Mouse (Mus musculus) MEL (cell line): Measurements from ENCODE around the gene Ankfy1. TPM values are rescaled to one million over a fixed set of nuclear protein-coding genes. Genes with fewer than 3 reads are reported as not detected.

Experiments used
- DNase-seq: peaks from one replicate; pipeline ENCODE4 v3.0.0; 2011; ENCODE audit warnings: low read depth, low spot score
- H3K27ac ChIP-seq: 2 replicates; pipeline ENCODE4 v1.5.1; 2012; ENCODE audit warnings: low read depth, mild to moderate bottlenecking, control low read depth, low read length, moderate library complexity; ENCODE audit not compliant: control insufficient read depth
- H3K27me3 ChIP-seq, 2 experiments: fragments of 150-350 bp in 1 of 2; sonication (generic) in 1 of 2; 2 replicates each; pipeline ENCODE4 v1.6.1; 2012; ENCODE audit warnings: low read length in 2 of 2, mild to moderate bottlenecking in 2 of 2, improper control_type of control experiment in 1 of 2, moderate library complexity in 1 of 2; ENCODE audit not compliant: insufficient read depth in 2 of 2, control insufficient read depth in 1 of 2
- H3K36me3 ChIP-seq, 2 experiments: 2 replicates each; pipeline ENCODE4 v1.6.1; 2012 to 2014; ENCODE audit warnings: low read length in 2 of 2, improper control_type of control experiment in 1 of 2, inconsistent platforms in 1 of 2, mild to moderate bottlenecking in 1 of 2; ENCODE audit not compliant: insufficient read depth in 2 of 2, control insufficient read depth in 1 of 2
- H3K4me1 ChIP-seq, 2 experiments: fragments of 150-350 bp in 1 of 2; sonication (generic) in 1 of 2; 2 replicates each; pipeline ENCODE4 v1.6.1; 2012; ENCODE audit warnings: low read length in 2 of 2, improper control_type of control experiment in 1 of 2, mild to moderate bottlenecking in 1 of 2; ENCODE audit not compliant: insufficient read depth in 2 of 2, control insufficient read depth in 1 of 2
- H3K4me3 ChIP-seq, 2 experiments: fragments of 150-350 bp in 1 of 2; sonication (generic) in 1 of 2; 2 replicates each; pipeline ENCODE4 v1.5.1; 2012; ENCODE audit warnings: low read depth in 2 of 2, low read length in 2 of 2, mild to moderate bottlenecking in 2 of 2, moderate library complexity in 2 of 2, control low read depth in 1 of 2, improper control_type of control experiment in 1 of 2; ENCODE audit not compliant: control insufficient read depth in 1 of 2, insufficient read depth in 1 of 2
- H3K79me2 ChIP-seq: 2 replicates; pipeline ENCODE4 v1.6.1; 2012; ENCODE audit warnings: mild to moderate bottlenecking, low read length, moderate library complexity; ENCODE audit not compliant: control insufficient read depth, poor library complexity, insufficient read depth
- H3K9ac ChIP-seq: 2 replicates; pipeline ENCODE4 v1.6.1; 2012; ENCODE audit warnings: low read depth, mild to moderate bottlenecking, control low read depth, low read length, moderate library complexity; ENCODE audit not compliant: control insufficient read depth, poor library complexity, severe bottlenecking
- H3K9me3 ChIP-seq: fragments of 150-350 bp; sonication (generic); replicated peaks from 2 replicates; pipeline ENCODE4 v1.6.1; 2012; ENCODE audit warnings: mild to moderate bottlenecking, low read length, improper control_type of control experiment, moderate library complexity; ENCODE audit not compliant: insufficient read depth
- BHLHE40 ChIP-seq: IDR thresholded peaks from 2 replicates; pipeline ENCODE4 v1.6.1; 2012; ENCODE audit warnings: low read depth, mild to moderate bottlenecking, inconsistent platforms, low read length, improper control_type of control experiment, borderline replicate concordance
- CHD1 ChIP-seq: IDR thresholded peaks from 2 replicates; pipeline ENCODE4 v1.6.1; 2012; ENCODE audit warnings: low read depth, mild to moderate bottlenecking, inconsistent platforms, low read length, improper control_type of control experiment
- CTCF ChIP-seq, 3 experiments: IDR thresholded peaks in 2 of 3; conservative IDR thresholded peaks in 1 of 3; 2 replicates each; pipeline ENCODE4 v1.5.1; 2011 to 2012; ENCODE audit warnings: low read length in 3 of 3, low read depth in 2 of 3, mild to moderate bottlenecking in 2 of 3, improper control_type of control experiment in 1 of 3, inconsistent platforms in 1 of 3, mixed read lengths in 1 of 3, moderate library complexity in 1 of 3; ENCODE audit not compliant: control insufficient read depth in 1 of 3, insufficient read depth in 1 of 3, poor library complexity in 1 of 3, severe bottlenecking in 1 of 3
- E2F4 ChIP-seq: IDR thresholded peaks from 2 replicates; pipeline ENCODE4 v1.6.1; 2011; ENCODE audit warnings: low read depth, low read length, improper control_type of control experiment, borderline replicate concordance
- GABPA ChIP-seq: IDR thresholded peaks from 2 replicates; pipeline ENCODE4 v1.6.1; 2012; ENCODE audit warnings: low read depth, mild to moderate bottlenecking, inconsistent platforms, low read length, improper control_type of control experiment, moderate library complexity
- GATA1 ChIP-seq: IDR thresholded peaks from 2 replicates; pipeline ENCODE4 v1.6.1; 2011; ENCODE audit warnings: low read depth, low read length, improper control_type of control experiment
- HCFC1 ChIP-seq: IDR thresholded peaks from 2 replicates; pipeline ENCODE4 v1.6.1; 2012; ENCODE audit warnings: low read depth, mild to moderate bottlenecking, inconsistent platforms, low read length, improper control_type of control experiment, moderate library complexity
- KAT2A ChIP-seq: conservative IDR thresholded peaks from 2 replicates; pipeline ENCODE4 v1.6.1; 2012; ENCODE audit warnings: low read depth, low read length, improper control_type of control experiment, inconsistent platforms
- MAFK ChIP-seq: IDR thresholded peaks from 2 replicates; pipeline ENCODE4 v1.6.1; 2011; ENCODE audit warnings: low read depth, mild to moderate bottlenecking, low read length, improper control_type of control experiment, borderline replicate concordance
- MAX ChIP-seq: IDR thresholded peaks from 2 replicates; pipeline ENCODE4 v1.6.1; 2011; ENCODE audit warnings: low read length, improper control_type of control experiment
- MEF2A ChIP-seq: IDR thresholded peaks from 2 replicates; pipeline ENCODE4 v1.6.1; 2014; ENCODE audit warnings: low read depth, mild to moderate bottlenecking, inconsistent platforms, low read length, improper control_type of control experiment; ENCODE audit not compliant: poor library complexity, insufficient replicate concordance, severe bottlenecking; ENCODE audit errors: extremely low read depth
- MXI1 ChIP-seq: IDR thresholded peaks from 2 replicates; pipeline ENCODE4 v1.6.1; 2011; ENCODE audit warnings: mild to moderate bottlenecking, low read depth, low read length, improper control_type of control experiment
- MYC ChIP-seq: IDR thresholded peaks from 2 replicates; pipeline ENCODE4 v1.6.1; 2011; ENCODE audit warnings: low read depth, mild to moderate bottlenecking, low read length, improper control_type of control experiment, moderate library complexity
- NRF1 ChIP-seq: IDR thresholded peaks from 2 replicates; pipeline ENCODE4 v1.6.1; 2014; ENCODE audit warnings: low read depth, mild to moderate bottlenecking, inconsistent platforms, low read length, improper control_type of control experiment, moderate library complexity; ENCODE audit not compliant: poor library complexity, insufficient read depth, severe bottlenecking
- POLR2A ChIP-seq, 2 experiments: IDR thresholded peaks; 2 replicates each; pipeline ENCODE4 v1.6.1; 2011 to 2012; ENCODE audit warnings: low read length in 2 of 2, mild to moderate bottlenecking in 2 of 2, control low read depth in 1 of 2, improper control_type of control experiment in 1 of 2, low read depth in 1 of 2, moderate library complexity in 1 of 2; ENCODE audit not compliant: control insufficient read depth in 1 of 2, insufficient read depth in 1 of 2, poor library complexity in 1 of 2
- RAD21 ChIP-seq: IDR thresholded peaks from 2 replicates; pipeline ENCODE4 v1.6.1; 2011; ENCODE audit warnings: mild to moderate bottlenecking, low read depth, low read length, improper control_type of control experiment
- RCOR1 ChIP-seq: IDR thresholded peaks from 2 replicates; pipeline ENCODE4 v1.6.1; 2012; ENCODE audit warnings: low read depth, mild to moderate bottlenecking, inconsistent platforms, low read length, improper control_type of control experiment
- SMC3 ChIP-seq: IDR thresholded peaks from 2 replicates; pipeline ENCODE4 v1.6.1; 2011; ENCODE audit warnings: low read depth, low read length, improper control_type of control experiment
- TAL1 ChIP-seq: IDR thresholded peaks from 2 replicates; pipeline ENCODE4 v1.6.1; 2012; ENCODE audit warnings: mild to moderate bottlenecking, inconsistent platforms, low read length, moderate library complexity, mixed read lengths
- TCF12 ChIP-seq: IDR thresholded peaks from 2 replicates; pipeline ENCODE4 v1.6.1; 2014; ENCODE audit warnings: low read depth, mild to moderate bottlenecking, inconsistent platforms, low read length, improper control_type of control experiment, moderate library complexity
- UBTF ChIP-seq: IDR thresholded peaks from 2 replicates; pipeline ENCODE4 v1.6.1; 2012; ENCODE audit warnings: low read depth, mild to moderate bottlenecking, inconsistent platforms, low read length, improper control_type of control experiment, moderate library complexity, borderline replicate concordance; ENCODE audit not compliant: insufficient read depth
- USF1 ChIP-seq: IDR thresholded peaks from 2 replicates; pipeline ENCODE4 v1.6.1; 2014; ENCODE audit warnings: low read depth, mild to moderate bottlenecking, inconsistent platforms, low read length, improper control_type of control experiment, moderate library complexity
- USF2 ChIP-seq, 2 experiments: IDR thresholded peaks; 2 replicates each; pipeline ENCODE4 v1.6.1; 2011 to 2012; ENCODE audit warnings: improper control_type of control experiment in 2 of 2, low read length in 2 of 2, borderline replicate concordance in 1 of 2, inconsistent platforms in 1 of 2, low read depth in 1 of 2, mild to moderate bottlenecking in 1 of 2; ENCODE audit not compliant: insufficient read depth in 1 of 2
- ZMIZ1 ChIP-seq: IDR thresholded peaks from 2 replicates; pipeline ENCODE4 v1.6.1; 2012; ENCODE audit warnings: low read depth, mild to moderate bottlenecking, inconsistent platforms, low read length, improper control_type of control experiment, moderate library complexity
- ZNF384 ChIP-seq: IDR thresholded peaks from 2 replicates; pipeline ENCODE4 v1.6.1; 2012; ENCODE audit warnings: low read depth, mild to moderate bottlenecking, inconsistent platforms, low read length, improper control_type of control experiment
- polyA plus RNA-seq, 2 experiments: library from polyadenylated mRNA; stranded (reverse) in 1 of 2; unstranded in 1 of 2; fragments of >175 nt in 1 of 2; fragments of >200 nt in 1 of 2; gene quantifications; 2 replicates each; pipeline versions ENCODE4 v1.2.1 to v1.2.4; 2012; ENCODE audit warnings: low replicate concordance in 2 of 2, low read depth in 1 of 2; ENCODE audit not compliant: insufficient read length in 2 of 2, insufficient read depth in 1 of 2, missing spikeins in 1 of 2
- total RNA-seq: library from RNA; depleted of rRNA; stranded (reverse); fragments of 300-350 nt; gene quantifications from 2 replicates; pipeline ENCODE4 v1.2.3, GENCODE M21; 2012

Ankfy1 gene
- total and polyA plus RNA-seq, 3 experiments: 60.6 to 153 (median 148) TPM

DNA sequence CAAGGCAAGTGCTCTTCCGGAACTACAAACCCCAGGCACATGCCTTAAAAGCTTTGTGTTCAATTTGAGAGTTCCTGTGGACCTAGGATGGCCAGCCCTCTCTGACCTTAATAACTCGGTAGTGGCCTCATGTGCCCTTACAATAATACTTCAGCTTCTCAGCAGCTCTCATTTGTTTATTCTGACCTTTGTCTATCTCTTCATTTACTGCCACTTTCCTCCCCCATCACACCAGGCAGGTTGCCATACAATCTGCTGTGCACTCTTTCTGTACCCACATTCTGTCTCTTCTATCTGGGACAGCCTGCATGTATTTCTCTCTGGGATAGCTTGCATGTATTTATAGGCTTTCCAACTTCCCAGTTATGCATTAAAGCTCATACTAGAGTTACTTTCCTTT lies 116.8 kb downstream of the Ankfy1 start:
- Histone ChIP-seq H3K27me3 (no peaks in the 10 kb centered on the region), H3K9me3 (no peaks in the 10 kb centered on the region), H3K79me2 (peaks cover 47% of the 10 kb centered on the region), H3K4me1 (peaks cover 12 to 20% of the 10 kb centered on the region in 2 experiments)
- no peak for DNase-seq
- TF ChIP-seq CTCF (IDR thresholded peaks at IDR 0.05 in 2 of 3, conservative IDR thresholded peaks at IDR 0.05 in 1 of 3; ENCODE audit: control insufficient read depth in 1 of 3, insufficient read depth in 1 of 3, low read depth in 2 of 3, low read length in 3 of 3, poor library complexity in 1 of 3, severe bottlenecking in 1 of 3) (no peak), GATA1 (no peak), HCFC1 (no peak), RAD21 (no peak), MYC (no peak), ZMIZ1 (no peak), USF1 (no peak), MEF2A (no peak), KAT2A (no peak), SMC3 (no peak), MAFK (no peak), BHLHE40 (no peak), RCOR1 (no peak), TAL1 (no peak), USF2 (IDR thresholded peaks at IDR 0.05; ENCODE audit: borderline replicate concordance in 1 of 2, insufficient read depth in 1 of 2, low read depth in 1 of 2, low read length in 2 of 2) (no peak), UBTF (no peak), ZNF384 (no peak), MXI1 (no peak)
- TF ChIP-seq, all 39 proteins: peak for 0
- Histone ChIP-seq H3K27ac (no peak overlapping the region), H3K9ac (no peak overlapping the region), H3K36me3 (peaks cover 0 to 30% of the 10 kb centered on the region in 2 experiments), H3K4me3 (no peak overlapping the region)

DNA sequence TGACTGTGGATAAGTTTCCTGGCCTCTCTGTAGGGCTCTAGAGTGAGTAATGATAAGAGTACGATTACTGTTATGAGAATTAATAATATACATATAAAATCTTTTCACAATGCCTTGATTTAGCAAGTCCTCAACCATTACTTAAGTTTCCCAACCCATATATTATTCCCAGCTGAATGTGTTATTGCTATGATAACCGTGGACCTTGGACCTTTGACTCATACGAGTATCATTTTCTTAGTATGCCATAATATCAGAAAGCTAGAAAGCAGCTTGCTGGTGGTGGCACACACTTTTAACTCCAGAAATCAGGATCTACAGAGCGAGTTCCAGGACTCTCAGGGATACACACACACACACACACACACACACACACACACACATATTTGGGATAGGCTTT lies 118.2 kb downstream of the Ankfy1 start:
- peaks cover 43% of the 10 kb centered on the region for H3K79me2 ChIP-seq
- H3K4me1 ChIP-seq: peaks cover 12 to 20% of the 10 kb centered on the region in 2 experiments
- H3K27me3 ChIP-seq: no peaks in the 10 kb centered on the region
- no peak for DNase-seq
- no peak overlapping the region for H3K4me3 ChIP-seq
- no peaks in the 10 kb centered on the region for H3K9me3 ChIP-seq
- no peak overlapping the region for H3K27ac ChIP-seq
- TF ChIP-seq CHD1 (no peak), TCF12 (no peak), MXI1 (no peak), NRF1 (no peak), MAX (no peak), USF2 (IDR thresholded peaks at IDR 0.05; ENCODE audit: borderline replicate concordance in 1 of 2, insufficient read depth in 1 of 2, low read depth in 1 of 2, low read length in 2 of 2) (no peak), POLR2A (IDR thresholded peaks at IDR 0.05; ENCODE audit: control insufficient read depth in 1 of 2, insufficient read depth in 1 of 2, low read depth in 1 of 2, low read length in 2 of 2, poor library complexity in 1 of 2) (no peak), E2F4 (no peak), RCOR1 (no peak), GABPA (no peak), ZNF384 (no peak), MAFK (no peak), MEF2A (no peak)
- peaks cover 0 to 27% of the 10 kb centered on the region in 2 experiments for H3K36me3 ChIP-seq
- no peak overlapping the region for H3K9ac ChIP-seq
